Mouse (Mus musculus): ENCODE data around the gene Entpd4b.
"Not testable (repeated sequence)": the region's sequence is repeated elsewhere in the genome, so short reads cannot be mapped to it uniquely, and the experiment has no call there.

Gene Entpd4b

GRCm38 (mm10) chr14:69555110-69555831 is at the start of gene Entpd4b:
Gene Entpd4b (plus strand): TSS chr14:69555424.
- not testable (repeated sequence) for DNase-seq

DNA sequence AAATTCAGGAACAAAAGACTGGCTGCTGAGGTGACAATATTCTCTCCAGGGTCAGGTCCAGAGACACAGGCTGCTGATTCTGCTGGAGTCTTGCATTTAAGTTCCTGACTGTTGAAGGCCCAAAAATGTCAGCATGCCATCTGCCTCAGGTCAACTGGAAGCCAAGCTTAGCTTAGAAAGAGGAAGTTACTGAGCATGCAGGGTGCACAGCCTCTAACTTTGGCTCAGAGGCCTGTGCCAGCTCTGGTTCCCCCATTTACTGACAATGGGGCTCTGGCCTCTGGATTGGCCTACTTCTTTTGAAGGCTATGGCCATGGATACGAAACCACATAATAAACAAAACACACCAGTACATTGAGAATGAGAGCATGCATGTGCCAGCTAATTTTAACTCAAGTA is 48.2 kb upstream of the Entpd4b start:
- DNase-seq, result not testable (repeated sequence)

DNA sequence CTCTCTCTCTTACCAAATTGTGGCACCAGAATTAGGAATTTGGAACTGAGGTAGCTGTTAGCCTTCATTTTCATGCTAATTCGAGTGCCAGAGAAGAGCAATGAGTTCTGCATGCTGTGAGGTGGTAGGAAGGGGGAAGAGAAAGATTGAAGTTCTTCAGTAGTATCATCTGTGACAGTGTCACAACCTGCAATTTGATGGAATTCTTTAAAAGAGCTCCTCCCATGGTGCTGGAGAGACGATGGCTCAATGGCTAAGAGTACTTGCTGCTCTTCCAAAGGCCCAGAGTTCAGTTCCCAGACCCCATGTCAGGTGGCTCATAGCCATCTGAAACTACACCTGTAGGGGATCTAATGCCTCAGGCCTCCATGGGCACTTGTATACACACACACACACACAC is 42.8 kb upstream of the Entpd4b start, which contains the start of gene Gm27179:
TSS of gene Gm27179 (minus strand) at position 101 of the 400 bp plus-strand sequence.
- not testable (repeated sequence) for DNase-seq

- not testable (repeated sequence) for DNase-seq
Observed at GRCm38 (mm10) chr14:69520810-69521209, 34.4 kb upstream of the Entpd4b start.

GRCm38 (mm10) chr14:69523001-69523400 is 32.2 kb upstream of the Entpd4b start:
- not testable (repeated sequence) for DNase-seq

- DNase-seq, result not testable (repeated sequence)
Observed at GRCm38 (mm10) chr14:69526202-69526601, 29.0 kb upstream of the Entpd4b start.

DNA sequence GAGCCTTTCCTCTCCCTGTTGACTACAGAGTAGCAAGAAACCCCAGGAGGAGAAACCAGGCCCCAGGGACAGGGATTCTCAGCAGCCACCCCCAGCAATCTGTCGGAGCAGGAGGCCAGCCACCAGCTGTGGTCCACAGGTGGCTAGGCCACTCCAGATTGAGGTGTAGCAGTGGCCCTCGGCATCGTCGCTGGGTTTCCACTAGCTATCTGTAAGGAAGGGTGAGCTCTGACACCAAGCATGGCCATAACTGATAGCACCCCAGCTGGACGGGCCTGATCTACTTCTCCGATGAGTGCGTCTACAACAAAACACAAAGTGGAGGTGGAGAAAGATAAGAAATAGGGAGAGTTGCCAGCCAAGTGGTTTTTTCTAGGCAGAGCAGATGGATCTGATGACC is 18.7 kb upstream of the Entpd4b start:
- DNase-seq, result not testable (repeated sequence)

DNA sequence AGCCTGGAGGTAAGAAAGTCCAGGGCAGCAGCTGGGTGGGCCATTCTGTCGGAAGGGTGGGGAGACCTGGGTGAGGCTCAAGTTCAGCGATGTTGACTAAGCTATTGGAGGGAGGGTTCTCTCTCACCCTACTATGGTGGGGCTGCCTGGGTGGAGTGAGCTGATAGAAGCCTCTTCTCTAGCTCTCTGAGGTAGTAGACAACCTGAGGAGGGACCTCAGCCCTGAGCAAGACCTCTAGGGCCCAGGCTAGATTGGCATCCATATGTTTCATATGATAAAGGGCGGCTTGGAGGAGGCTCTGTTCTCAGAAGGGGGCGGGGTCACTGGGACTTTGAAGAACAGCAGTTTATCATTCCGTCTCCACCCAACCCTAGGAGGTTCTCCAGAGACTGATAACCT is 15.1 kb upstream of the Entpd4b start:
- DNase-seq, result not testable (repeated sequence)

DNA sequence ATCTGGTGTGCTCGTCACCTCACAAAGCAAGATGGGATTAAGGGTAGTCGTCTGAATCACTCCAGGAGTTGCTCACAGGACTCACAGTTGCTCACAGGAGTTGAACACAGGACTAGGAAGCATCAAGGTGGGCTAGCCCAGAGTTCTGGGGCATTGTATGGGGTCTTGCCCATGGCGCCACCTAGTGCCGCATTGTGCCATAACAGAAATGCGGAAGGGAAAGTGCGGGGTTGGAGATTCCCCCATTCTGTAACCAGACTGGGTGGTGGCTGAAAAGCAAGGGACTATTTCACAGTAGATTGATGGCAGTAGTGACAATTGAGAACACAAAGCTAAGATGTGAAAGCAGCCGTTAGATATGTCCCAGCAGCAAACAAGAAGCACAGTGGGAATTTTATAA is 12.5 kb upstream of the Entpd4b start:
- DNase-seq, result not testable (repeated sequence)

DNA sequence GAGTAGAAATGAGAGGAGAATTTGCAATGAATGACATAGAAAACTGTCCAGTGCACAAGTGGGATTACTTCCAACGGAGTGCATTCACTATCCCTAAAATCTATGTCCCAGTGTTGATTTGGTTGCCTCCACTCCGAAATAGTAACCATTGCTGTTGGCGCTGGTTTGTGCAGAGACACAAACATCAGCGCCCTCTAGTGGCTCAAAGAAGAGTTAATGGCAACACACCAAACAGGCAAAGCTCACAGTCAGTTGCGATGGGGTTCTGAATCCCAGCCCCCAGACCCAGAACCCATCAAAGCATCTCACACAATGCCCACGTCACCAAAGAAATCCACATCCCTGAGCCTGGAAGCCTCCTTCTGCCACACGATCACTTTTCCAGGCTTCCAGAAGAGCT is 11.2 kb upstream of the Entpd4b start:
- not testable (repeated sequence) for DNase-seq

GRCm38 (mm10) chr14:69545052-69545451 is 10.2 kb upstream of the Entpd4b start:
- DNase-seq, result not testable (repeated sequence)

DNA sequence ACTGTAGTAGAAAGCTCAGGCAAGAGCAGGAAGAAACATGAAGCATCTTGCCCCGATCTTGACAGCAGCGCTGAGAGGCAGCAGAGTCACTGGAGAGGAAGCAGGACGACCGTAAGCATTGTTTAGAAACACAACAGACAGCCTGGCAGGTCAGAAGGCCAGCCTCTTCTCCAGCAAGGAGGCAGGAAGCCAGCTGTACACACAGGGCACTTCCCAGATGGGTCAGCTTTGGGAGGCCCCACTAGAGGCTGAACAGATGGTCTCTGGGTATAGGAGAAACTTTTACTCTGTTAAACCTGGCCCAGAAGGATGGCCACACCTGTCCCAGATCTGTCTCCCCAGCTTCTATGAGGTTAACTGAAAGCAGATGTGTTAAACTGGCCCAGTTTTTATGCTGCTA is 7.9 kb upstream of the Entpd4b start:
- DNase-seq, result not testable (repeated sequence)

GRCm38 (mm10) chr14:69556820-69557219 is 1.6 kb downstream of the Entpd4b start:
- DNase-seq, result not testable (repeated sequence)

- DNase-seq, result not testable (repeated sequence)
Observed at GRCm38 (mm10) chr14:69557550-69557949, 2.3 kb downstream of the Entpd4b start.

All from retina, postnatal 1 day (tissue).